Mouse (Mus musculus) heart, adult 2 months (tissue): ENCODE results near the gene Ttyh1.

ENCODE experiments used
- CTCF ChIP-seq: fragments of 200-600 bp; IDR thresholded peaks from 2 replicates; pipeline ENCODE4 v1.8.1; 2022; ENCODE audit warnings: antibody characterized with exemption, mild to moderate bottlenecking, moderate library complexity
- EP300 ChIP-seq: fragments of 200-500 bp; IDR thresholded peaks from 2 replicates; pipeline ENCODE4 v1.6.1; 2011; ENCODE audit warnings: low read depth, low read length, control low read depth; ENCODE audit not compliant: insufficient read depth
- POLR2A ChIP-seq: fragments of 200-500 bp; IDR thresholded peaks from 2 replicates; pipeline ENCODE4 v1.6.1; 2011; ENCODE audit warnings: mild to moderate bottlenecking, low read depth, low read length, control low read depth; ENCODE audit not compliant: insufficient read depth

DNA sequence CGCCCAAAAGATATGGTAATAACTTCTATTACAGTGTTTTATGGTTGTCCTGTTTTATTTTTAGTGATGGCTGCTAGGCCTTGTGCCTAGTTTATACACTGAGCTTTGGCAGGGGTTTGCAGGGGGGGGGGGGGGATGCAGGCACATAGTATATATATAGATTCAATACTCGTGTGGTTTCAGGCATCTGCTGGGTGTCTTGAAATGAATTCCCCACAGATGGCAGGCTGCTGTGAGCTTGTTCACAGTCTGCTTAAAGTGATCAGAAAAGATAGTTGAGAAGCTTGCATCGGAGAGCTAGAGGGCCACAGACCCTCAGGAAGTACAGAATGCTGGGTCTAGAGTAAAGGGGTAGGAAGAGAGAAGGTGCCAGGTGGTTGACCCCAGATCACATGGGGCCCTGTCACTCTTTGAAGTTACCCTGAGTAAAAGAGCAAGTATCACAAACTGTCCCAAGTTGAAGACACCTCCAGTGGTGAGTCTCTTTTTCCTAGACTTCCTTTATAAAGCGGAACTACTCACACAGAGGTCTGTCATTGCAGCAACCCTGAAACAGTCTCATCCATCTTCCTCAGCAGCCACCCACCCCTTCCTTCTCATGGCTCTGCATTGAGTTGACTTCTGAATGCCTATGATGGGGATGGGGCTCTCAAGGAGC lies 31.8 kb upstream of the Ttyh1 start:
- TF ChIP-seq CTCF (no peak), EP300 (no peak), POLR2A (no peak)
